Mouse (Mus musculus) ES-Bruce4 (cell line): ENCODE measurements around the gene Cd47. TPM values are rescaled to one million over a fixed set of nuclear protein-coding genes. Genes with fewer than 3 reads are reported as not detected.

Experiments used
- H3K27ac ChIP-seq: 2 replicates; pipeline ENCODE4 v1.5.1; 2012; ENCODE audit warnings: low read length, inconsistent platforms; ENCODE audit not compliant: insufficient read depth
- H3K27me3 ChIP-seq: 2 replicates; pipeline ENCODE4 v1.6.1; 2012; ENCODE audit warnings: mild to moderate bottlenecking, low read length, inconsistent platforms; ENCODE audit not compliant: control insufficient read depth, poor library complexity, insufficient read depth, severe bottlenecking
- H3K36me3 ChIP-seq: 2 replicates; pipeline ENCODE4 v1.6.1; 2012; ENCODE audit warnings: inconsistent platforms, mild to moderate bottlenecking, low read length, moderate library complexity; ENCODE audit not compliant: control insufficient read depth, poor library complexity, insufficient read depth, severe bottlenecking
- H3K4me1 ChIP-seq: one replicate; pipeline ENCODE4 v1.8.1; 2011; ENCODE audit warnings: low read length; ENCODE audit not compliant: control insufficient read depth, insufficient read depth
- H3K4me3 ChIP-seq: 2 replicates; pipeline ENCODE4 v1.5.1; 2011; ENCODE audit warnings: low read depth, mild to moderate bottlenecking, low read length
- H3K9ac ChIP-seq: 2 replicates; pipeline ENCODE4 v1.6.1; 2012; ENCODE audit warnings: low read depth, mild to moderate bottlenecking, inconsistent platforms; ENCODE audit not compliant: poor library complexity, severe bottlenecking
- H3K9me3 ChIP-seq: replicated peaks from 2 replicates; pipeline ENCODE4 v1.6.1; 2012; ENCODE audit warnings: mild to moderate bottlenecking, low read length, inconsistent platforms; ENCODE audit not compliant: control insufficient read depth, poor library complexity, insufficient read depth, severe bottlenecking
- CTCF ChIP-seq: IDR thresholded peaks from one replicate; pipeline ENCODE4 v1.8.1; 2011; ENCODE audit warnings: low read depth, low read length
- EP300 ChIP-seq: IDR thresholded peaks from 2 replicates; pipeline ENCODE4 v1.6.1; 2011; ENCODE audit warnings: low read depth, low read length; ENCODE audit not compliant: insufficient read depth
- POLR2A ChIP-seq: IDR thresholded peaks from one replicate; pipeline ENCODE4 v1.8.1; 2011; ENCODE audit warnings: low read length; ENCODE audit not compliant: insufficient read depth
- polyA plus RNA-seq: library from polyadenylated mRNA; stranded (reverse); fragments of >200 nt; gene quantifications from 2 replicates; pipeline ENCODE4 v1.2.4, GENCODE M21; 2011; ENCODE audit warnings: low read depth; ENCODE audit not compliant: missing spikeins, insufficient read depth, insufficient read length

Cd47 gene
- polyA plus RNA-seq, 1 experiment = 11.0 TPM

GRCm38 (mm10) chr16:49834130-49834693 is 33.9 kb downstream of the Cd47 start:
- no peak overlapping the region for H3K9ac ChIP-seq

GRCm38 (mm10) chr16:49836634-49837164 is 36.4 kb downstream of the Cd47 start:
- no peak for TF ChIP-seq EP300
- TF ChIP-seq POLR2A = no peak
- TF ChIP-seq CTCF = no peak
- H3K27ac ChIP-seq = no peak overlapping the region
- H3K36me3 ChIP-seq = no peaks in the 10 kb centered on the region
- no peak overlapping the region for H3K4me3 ChIP-seq
- no peaks in the 10 kb centered on the region for H3K9me3 ChIP-seq
- no peaks in the 10 kb centered on the region for H3K27me3 ChIP-seq
- no peak overlapping the region for H3K9ac ChIP-seq
- no peaks in the 10 kb centered on the region for H3K4me1 ChIP-seq

More at GRCm38 (mm10) chr16:49834130-49834693, 33.9 kb downstream of the Cd47 start:
- TF ChIP-seq POLR2A = no peak
- no peak overlapping the region for H3K27ac ChIP-seq
- no peaks in the 10 kb centered on the region for H3K36me3 ChIP-seq
- H3K9me3 ChIP-seq = no peaks in the 10 kb centered on the region
- no peak overlapping the region for H3K4me3 ChIP-seq
- no peaks in the 10 kb centered on the region for H3K27me3 ChIP-seq
- no peaks in the 10 kb centered on the region for H3K4me1 ChIP-seq

- Histone ChIP-seq H3K4me3 (no peak overlapping the region), H3K9me3 (no peaks in the 10 kb centered on the region), H3K27ac (no peak overlapping the region), H3K9ac (no peak overlapping the region), H3K36me3 (no peaks in the 10 kb centered on the region), H3K27me3 (no peaks in the 10 kb centered on the region), H3K4me1 (no peaks in the 10 kb centered on the region)
- TF ChIP-seq POLR2A (no peak), CTCF (no peak), EP300 (no peak)
Measured at GRCm38 (mm10) chr16:49838923-49839322, 38.6 kb downstream of the Cd47 start.

DNA sequence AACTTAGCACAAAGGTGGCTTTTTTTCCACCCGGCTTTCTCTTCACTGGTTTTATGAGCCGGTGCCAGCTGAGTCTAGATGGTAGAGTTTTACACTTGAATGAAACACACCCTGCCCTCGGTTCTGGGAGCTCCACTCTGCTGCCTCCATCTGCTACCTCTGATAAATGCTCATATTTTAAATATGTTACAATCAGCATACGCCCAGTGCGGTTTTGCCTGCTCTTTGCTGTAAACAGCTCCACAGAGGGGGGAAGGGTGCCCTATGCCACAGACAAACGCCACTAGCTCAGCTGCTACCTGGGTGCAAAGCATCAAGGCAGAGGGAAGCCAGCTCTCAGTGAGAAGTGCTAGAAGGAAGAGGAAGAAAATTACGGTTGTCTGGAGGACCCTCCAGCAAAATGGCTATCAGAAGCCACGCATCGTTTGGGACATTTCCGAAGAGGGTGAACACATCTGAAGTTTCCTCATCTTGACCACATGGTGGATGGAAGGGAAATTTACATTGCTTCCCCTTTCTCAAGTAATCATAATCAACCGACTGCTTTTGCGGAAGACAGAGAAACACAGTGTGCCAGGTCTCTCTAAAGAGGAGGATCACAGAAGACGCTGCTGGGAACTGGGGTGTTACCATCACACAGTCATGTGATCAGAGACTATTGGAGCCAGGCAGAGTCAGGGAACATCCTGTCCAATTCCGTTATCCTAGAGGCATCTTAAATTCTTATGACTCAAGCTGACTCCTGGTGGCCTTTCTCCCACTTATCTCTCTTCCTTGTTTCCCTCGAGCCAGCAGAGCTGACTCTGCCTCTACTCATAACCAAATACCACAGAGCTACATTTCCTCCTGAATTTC is 39.6 kb downstream of the Cd47 start:
- H3K4me1 ChIP-seq = no peaks in the 10 kb centered on the region
- H3K9me3 ChIP-seq = no peaks in the 10 kb centered on the region
- no peak overlapping the region for H3K9ac ChIP-seq
- H3K27ac ChIP-seq = no peak overlapping the region
- no peaks in the 10 kb centered on the region for H3K27me3 ChIP-seq
- no peak overlapping the region for H3K4me3 ChIP-seq
- no peak for TF ChIP-seq CTCF
- no peak for TF ChIP-seq EP300
- TF ChIP-seq POLR2A = no peak
- H3K36me3 ChIP-seq = no peaks in the 10 kb centered on the region

DNA sequence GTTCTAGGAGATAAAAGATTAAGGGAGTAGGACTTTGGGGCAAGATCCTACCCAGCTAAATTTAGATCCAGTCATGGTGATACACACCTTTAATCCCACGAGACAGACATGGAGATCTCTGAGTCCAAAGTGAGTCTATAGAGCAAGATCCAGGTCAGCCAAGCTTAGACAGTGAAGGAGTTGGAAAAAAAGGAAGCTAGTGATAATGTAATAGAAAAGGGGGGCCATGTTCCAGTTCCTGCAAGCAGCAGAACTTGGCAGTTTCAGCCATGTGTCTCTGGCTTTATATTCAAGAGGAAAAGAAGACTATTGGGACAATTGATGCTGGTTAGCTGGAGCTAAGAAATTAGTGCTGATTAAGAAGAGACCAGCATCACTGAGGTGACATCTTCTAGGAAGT is 43.4 kb downstream of the Cd47 start:
- H3K4me1 ChIP-seq = no peaks in the 10 kb centered on the region
- no peak for TF ChIP-seq CTCF
- H3K36me3 ChIP-seq = no peaks in the 10 kb centered on the region
- no peaks in the 10 kb centered on the region for H3K9me3 ChIP-seq
- no peaks in the 10 kb centered on the region for H3K27me3 ChIP-seq
- H3K27ac ChIP-seq = no peak overlapping the region
- no peak overlapping the region for H3K9ac ChIP-seq
- H3K4me3 ChIP-seq = no peak overlapping the region

DNA sequence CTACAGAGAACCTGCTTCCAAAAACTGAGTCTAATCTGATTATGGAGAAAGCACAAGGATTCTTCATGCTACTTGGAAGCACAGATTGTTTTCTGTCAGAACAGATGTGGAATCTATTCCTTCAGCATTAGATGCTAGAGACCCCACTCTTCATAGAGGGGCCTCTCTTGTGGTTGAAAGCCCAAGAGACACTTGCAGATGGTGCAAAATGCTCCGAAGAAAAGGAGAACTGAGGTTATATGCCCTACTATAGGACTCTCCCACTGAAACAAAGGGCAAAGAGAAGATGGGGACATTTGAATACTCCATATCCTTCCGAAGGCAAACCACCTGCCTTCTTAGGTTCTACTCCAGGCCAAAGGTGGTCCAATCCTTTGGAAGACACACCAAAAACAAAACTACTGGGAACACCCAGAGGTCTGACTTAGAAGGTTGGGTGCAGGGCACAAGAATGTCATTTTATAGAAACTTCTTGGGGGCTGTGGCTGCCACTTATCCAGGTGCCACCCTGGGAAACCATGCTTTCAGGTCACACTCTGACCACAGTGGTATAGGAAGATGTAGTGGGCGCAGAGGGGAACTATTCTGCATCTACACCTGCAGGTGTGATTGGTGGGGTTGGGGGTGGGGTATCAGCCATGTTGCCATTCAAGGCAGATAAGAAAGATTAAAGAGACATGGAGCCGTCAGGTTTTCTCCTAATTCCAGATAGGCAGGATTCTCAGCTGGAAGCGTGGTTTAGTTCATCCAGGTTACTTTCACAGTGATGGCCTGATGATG is 47.1 kb downstream of the Cd47 start:
- Histone ChIP-seq H3K27ac (no peak overlapping the region), H3K4me1 (no peaks in the 10 kb centered on the region), H3K36me3 (no peaks in the 10 kb centered on the region), H3K27me3 (peaks cover 2% of the 10 kb centered on the region; the same call in 1 of the 2 replicates), H3K9me3 (peaks cover 2% of the 10 kb centered on the region; the same call in 1 of the 2 replicates), H3K4me3 (no peak overlapping the region), H3K9ac (no peak overlapping the region)
- no peak for TF ChIP-seq POLR2A
- TF ChIP-seq EP300 = no peak
- TF ChIP-seq CTCF = no peak
